Mouse (Mus musculus) cerebellum, adult 11-12 months (tissue): ENCODE data around the gene Acap2.

Experiments used
- DNase-seq: peaks from one replicate; pipeline ENCODE4 v3.0.0; 2022

Acap2 gene

DNA sequence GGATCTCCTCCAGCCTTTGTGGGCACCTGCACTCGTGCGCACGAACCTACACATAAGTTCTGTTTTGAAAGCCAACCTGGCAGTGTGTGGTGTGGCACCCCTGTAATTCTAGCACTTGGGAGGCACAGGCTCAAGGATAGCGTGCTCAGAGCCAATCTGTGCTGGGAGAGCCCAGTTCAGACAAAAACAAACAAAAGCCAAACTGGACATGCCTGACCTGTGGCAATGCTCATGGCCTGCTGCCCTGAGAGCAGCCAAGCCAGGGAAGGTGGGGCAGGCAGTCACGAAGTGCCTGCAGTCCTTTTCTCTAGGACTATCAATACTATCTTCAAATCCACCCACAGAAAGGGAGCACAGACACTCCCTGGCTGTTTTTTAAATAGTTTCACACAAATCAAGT is 157.9 kb downstream of the Acap2 start:
- DNase-seq: no peak
